Mouse (Mus musculus): ENCODE data around the gene C1qb.

GRCm38 (mm10) chr4:136907809-136908208, 21.8 kb upstream of the C1qb start:
- TF ChIP-seq CTCF (IDR thresholded peaks at IDR 0.05) (no peak), EP300 (IDR thresholded peaks at IDR 0.05) (no peak)

All from lung, postnatal 0 days (tissue).